Mouse (Mus musculus) spleen, adult 12 weeks (tissue): ENCODE data around the gene Rtl3.

Source experiments
- DNase-seq: peaks from one replicate; pipeline ENCODE4 v3.0.0; 2022; ENCODE audit warnings: low spot score

The Rtl3 gene

DNA sequence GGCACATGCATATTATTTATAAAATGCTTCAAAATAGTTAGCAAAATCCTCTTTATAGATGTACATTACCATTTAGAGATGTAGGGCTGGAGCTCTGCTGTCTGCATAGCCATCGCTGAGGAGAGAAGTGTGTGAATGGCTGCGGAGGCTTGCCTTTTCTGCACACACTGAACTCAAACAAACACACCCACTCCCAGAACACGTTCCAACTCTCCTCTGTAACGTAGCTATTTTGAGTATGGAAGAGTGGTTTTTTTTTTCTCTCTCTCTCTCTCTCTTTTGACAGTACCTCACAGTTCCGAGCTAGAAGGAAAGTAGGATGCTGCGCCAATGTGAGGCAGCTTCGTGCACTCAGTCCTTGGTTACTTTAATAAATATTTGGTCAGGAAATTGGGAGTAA lies at the start of gene Rtl3:
Gene Rtl3 (minus strand): TSS at position 236 of the 400 bp plus-strand sequence.
- no peak for DNase-seq

- no peak for DNase-seq
These were observed 31.9 kb upstream of the Rtl3 start for GRCm38 (mm10) chrX:106872315-106872714.

DNA sequence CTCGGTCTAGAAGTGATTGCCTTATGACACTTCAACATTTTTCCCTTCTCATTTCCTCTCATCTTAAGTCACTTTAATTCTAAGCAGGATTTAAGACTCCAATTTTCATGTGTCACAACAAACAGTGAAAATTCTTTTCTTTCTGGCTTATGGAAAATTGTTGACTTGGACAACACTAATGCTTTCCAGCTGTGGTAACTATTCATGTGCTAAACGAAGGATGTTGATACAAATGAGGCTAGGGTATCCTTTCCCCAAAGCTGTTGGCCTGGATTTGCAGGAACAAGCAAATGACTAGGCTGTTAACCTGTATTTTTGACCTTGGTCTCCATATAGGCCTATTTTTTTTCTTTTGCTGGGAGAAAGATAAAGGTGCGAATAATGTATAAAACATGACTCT lies 31.4 kb upstream of the Rtl3 start:
- DNase-seq, result no peak

DNA sequence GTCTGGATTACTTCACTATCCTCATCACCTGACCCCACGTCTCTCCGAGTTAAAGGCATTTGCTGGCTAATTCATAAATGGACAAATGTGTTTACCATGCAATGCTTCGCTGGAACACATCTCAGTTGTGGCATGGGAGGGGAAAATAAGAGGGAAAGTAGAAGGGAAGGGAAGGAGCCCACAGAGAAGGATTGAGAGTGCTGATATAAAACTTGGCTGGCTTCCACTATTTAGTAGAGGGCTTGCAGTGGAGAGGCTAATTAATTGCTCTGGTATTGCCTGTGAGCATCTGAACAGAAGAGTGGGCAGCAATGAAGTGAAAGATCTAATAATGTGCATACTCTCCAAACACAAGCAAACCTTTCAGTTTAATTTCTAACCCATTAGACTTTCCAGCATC lies 31.0 kb upstream of the Rtl3 start:
- DNase-seq, result no peak

DNA sequence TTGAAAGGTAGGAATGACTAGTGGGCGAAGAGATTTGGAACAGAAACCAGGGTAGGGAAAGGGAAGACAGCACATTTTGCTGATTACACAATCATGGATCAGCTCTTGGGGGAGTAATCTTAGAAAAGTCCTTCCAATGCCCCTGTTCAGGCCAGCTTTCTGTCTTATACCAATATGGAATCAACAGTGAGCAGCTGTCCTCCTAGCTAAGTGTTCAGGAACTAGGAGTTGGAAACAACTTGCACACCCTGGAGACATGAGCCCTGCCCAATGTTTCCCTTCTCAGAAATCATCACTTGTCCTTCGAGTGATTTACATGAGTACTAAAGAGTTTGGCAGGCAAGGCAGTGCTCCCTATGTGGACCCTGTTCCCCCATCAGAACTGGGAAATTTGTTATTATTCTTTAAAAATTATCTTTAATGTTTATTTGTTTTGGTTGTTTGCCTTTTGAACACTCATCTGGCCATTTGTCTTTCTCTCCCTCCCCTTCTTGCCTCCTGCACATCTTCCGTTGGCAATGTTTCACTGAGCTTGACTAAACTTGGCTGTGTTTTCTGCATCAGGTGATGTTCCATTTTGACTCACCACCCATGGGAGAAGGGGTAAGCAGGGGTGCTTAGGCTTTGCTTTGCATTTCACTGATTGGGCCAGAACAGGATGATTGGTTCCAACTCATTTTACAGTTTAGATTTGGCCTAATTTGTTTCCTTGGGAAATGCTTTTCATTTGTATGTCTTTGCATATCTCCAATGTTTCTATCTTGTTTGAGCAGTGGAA lies 13.3 kb upstream of the Rtl3 start:
- no peak for DNase-seq

DNA sequence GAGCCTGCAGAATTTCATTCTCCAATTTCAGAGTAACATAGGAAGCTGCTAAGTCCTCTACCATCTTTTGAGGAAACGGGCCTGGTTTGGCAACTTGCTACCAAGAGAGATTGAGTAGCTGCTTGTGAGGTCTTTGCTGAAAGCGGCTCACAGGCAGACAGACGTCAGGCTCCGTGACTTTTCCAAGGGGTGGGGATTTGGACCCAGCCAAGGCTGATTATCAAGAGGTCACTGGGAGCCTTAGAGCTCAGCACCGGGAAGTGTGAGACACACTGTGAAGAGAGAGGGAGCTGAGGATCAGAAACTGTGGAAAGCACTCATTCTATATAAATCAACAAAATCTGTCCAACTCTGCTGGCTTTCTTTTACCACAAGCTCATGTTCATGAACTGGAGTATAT lies 853 bp downstream of the Rtl3 start:
- DNase-seq, result no peak

- no peak for DNase-seq
These were observed 9.9 kb downstream of the Rtl3 start for GRCm38 (mm10) chrX:106830494-106830893.

DNA sequence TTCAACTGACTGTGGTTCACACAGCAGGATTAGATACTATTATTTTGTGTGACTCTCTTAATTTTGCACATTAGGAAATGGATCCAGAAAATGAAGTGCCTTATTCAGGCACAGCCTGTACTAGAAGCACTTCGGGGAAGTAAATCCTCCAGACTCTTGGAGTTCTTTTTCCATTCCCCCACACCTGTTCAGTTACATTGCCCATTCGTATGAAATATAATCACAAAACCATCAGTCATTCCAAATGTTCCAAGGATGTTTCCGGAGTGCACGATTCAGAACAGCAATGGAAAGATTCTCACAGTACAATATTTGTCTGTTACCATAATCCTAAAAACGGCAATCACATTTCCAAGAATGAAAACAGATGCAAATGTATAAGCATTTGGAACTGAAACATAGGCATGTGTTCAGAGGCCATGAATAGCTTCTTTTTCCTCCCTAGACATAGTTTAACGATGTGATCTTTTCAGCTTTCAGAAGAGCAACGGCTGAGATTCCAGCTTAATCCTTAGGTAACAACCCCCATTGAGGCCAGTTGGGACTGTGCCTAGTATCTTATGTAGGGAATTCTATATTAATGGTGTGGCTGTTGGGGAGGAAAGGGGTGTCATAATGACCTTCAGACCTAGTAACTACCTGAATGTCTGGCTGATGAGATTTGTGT lies 30.8 kb downstream of the Rtl3 start:
- DNase-seq, result no peak

GRCm38 (mm10) chrX:106804387-106804786 lies 36.1 kb downstream of the Rtl3 start:
- no peak for DNase-seq

DNA sequence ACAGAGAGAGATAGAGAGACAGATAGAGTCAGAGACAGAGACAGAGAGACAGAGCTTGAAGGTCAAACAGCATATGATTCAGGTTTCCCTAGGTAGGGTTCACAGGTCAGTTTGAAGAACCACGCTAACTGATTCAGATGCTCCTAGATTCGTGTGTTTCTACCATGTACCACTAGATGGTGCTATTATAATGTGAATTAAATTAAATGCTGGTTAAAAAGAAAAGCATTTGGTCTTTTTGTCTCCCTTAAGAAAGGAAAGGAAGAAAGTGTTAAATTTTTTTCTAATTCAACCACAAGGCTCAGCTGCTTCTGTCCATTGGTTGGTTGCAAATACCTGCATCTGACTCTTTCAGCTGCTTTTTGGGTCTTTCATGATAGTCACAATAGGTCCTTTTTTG lies 45.8 kb downstream of the Rtl3 start:
- no peak for DNase-seq
